Mouse (Mus musculus) lung, adult 2 months (tissue): ENCODE data around the gene Olfr66. TPM values are rescaled to one million over a fixed set of nuclear protein-coding genes. Genes with fewer than 3 reads are reported as not detected.

Source experiments
- DNase-seq: peaks from one replicate; pipeline ENCODE4 v3.0.0; 2022
- H3K4me1 ChIP-seq: fragments of 200-500 bp; 2 replicates; pipeline ENCODE4 v1.6.1; 2011; ENCODE audit warnings: low read length; ENCODE audit not compliant: control insufficient read depth, insufficient read depth
- H3K4me3 ChIP-seq: fragments of 200-500 bp; replicated peaks from 2 replicates; pipeline ENCODE3; 2011; ENCODE audit warnings: low read depth, mild to moderate bottlenecking, control low read depth, low read length; ENCODE audit errors: extremely low read depth
- CTCF ChIP-seq: fragments of 200-500 bp; IDR thresholded peaks from 2 replicates; pipeline ENCODE4 v1.5.1; 2011; ENCODE audit warnings: mild to moderate bottlenecking, low read length, control low read depth; ENCODE audit not compliant: insufficient read depth
- POLR2A ChIP-seq: fragments of 200-500 bp; IDR thresholded peaks from 2 replicates; pipeline ENCODE4 v1.6.1; 2011; ENCODE audit warnings: low read depth, mild to moderate bottlenecking, control low read depth, low read length, borderline replicate concordance; ENCODE audit errors: extremely low read depth
- WGBS: fragments of 180-500 bp; shearing (Covaris S2); methylation state at CpG from one replicate; pipeline ENCODE4 v1.1.7; 2018; 5-methylcytosine and 5-hydroxymethylcytosine counted together
- polyA plus RNA-seq: library from polyadenylated mRNA; depleted of rRNA; stranded (reverse); fragments of >200 nt; gene quantifications from 2 replicates; pipeline ENCODE4 v1.2.3, GENCODE M21; 2012; rRNA removed

Olfr66 gene
- polyA plus RNA-seq, result not detected in 2 replicates

- Histone ChIP-seq H3K4me3 (no peak within 1 kb of the TSS), H3K4me1 (no peaks in the 10 kb centered on the region)
- TF ChIP-seq CTCF (no peak), POLR2A (no peak)
- no peak for DNase-seq
These were observed at the start of gene Olfr66 for GRCm38 (mm10) chr7:103886152-103886551. Gene Olfr66, minus strand, starts transcription at chr7:103886252.

DNA sequence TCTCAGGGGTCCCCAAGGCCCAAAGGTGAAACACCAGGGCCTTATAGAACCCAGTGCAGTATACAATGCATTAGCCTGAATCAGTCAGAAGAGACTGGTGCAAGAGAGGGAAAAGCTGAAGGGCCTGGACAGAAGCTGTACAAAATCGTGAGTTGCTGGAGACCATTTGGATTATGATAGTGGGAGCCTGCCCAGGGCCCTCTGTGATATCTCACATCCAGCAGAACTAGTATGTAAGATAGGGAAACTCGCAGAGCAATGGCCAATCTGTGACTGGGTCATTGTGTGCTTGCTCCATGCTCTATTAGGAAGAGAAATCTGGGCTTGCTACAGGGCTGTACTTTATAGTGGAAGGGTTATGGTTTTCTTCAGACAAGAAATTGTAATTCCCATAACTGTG, 48.2 kb upstream of the Olfr66 start, which contains the start of gene Olfr632:
Olfr632 (plus strand) TSS at position 84 of the 400 bp plus-strand sequence.
- WGBS, result 55% methylated on average over 2 of the region's 2 CpGs
- Histone ChIP-seq H3K4me3 (no peak within 1 kb of the TSS), H3K4me1 (no peaks in the 10 kb centered on the region)
- TF ChIP-seq CTCF, result no peak
- TF ChIP-seq POLR2A, result no peak
- no peak for DNase-seq

- no peak for TF ChIP-seq POLR2A
- no peak for TF ChIP-seq CTCF
- no peak within 1 kb of the TSS for H3K4me3 ChIP-seq
- no peaks in the 10 kb centered on the region for H3K4me1 ChIP-seq
- no peak for DNase-seq
These were observed 42.5 kb upstream of the Olfr66 start, which contains the start of gene Olfr631 for GRCm38 (mm10) chr7:103928525-103928924. Gene Olfr631, plus strand, starts transcription at chr7:103928825.

GRCm38 (mm10) chr7:103915338-103915737, 29.3 kb upstream of the Olfr66 start:
- Histone ChIP-seq H3K4me3 (no peak overlapping the region), H3K4me1 (no peaks in the 10 kb centered on the region)
- no peak for TF ChIP-seq CTCF
- no peak for TF ChIP-seq POLR2A
- no peak for DNase-seq

- Histone ChIP-seq H3K4me1 (no peaks in the 10 kb centered on the region), H3K4me3 (no peak overlapping the region)
- TF ChIP-seq POLR2A (no peak), CTCF (no peak)
- 53% methylated on average over 8 of the region's 8 CpGs for WGBS
- DNase-seq, result no peak
These were observed 27.0 kb upstream of the Olfr66 start for GRCm38 (mm10) chr7:103912969-103913511.

DNA sequence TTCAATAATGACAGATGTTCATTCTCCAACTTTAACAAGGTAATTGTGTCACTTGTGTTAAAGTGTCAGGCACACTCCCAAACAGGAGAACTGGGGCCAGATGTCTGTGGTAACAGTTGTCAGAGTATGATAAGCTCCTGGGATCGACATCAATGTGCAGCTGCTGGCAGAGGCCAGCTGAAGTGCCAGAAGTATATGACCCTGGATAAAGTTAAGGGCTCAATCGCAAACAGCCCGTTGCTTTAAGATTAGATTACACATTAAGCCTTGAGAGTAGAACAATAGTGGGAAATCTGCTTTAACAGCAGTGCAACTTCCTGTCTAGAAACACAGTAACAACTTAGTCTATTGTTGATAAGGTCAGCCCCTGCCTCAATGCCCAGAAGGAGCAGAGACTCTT, 24.0 kb upstream of the Olfr66 start:
- TF ChIP-seq POLR2A (no peak), CTCF (no peak)
- no peak for DNase-seq
- H3K4me3 ChIP-seq, result no peak overlapping the region
- no peaks in the 10 kb centered on the region for H3K4me1 ChIP-seq
- whole genome bisulfite sequencing, result 2% methylated on average over 3 of the region's 3 CpGs

- H3K4me3 ChIP-seq, result no peak within 1 kb of the TSS
- no peak for DNase-seq
- no peak for TF ChIP-seq POLR2A
- H3K4me1 ChIP-seq, result no peaks in the 10 kb centered on the region
- WGBS, result 67% methylated on average over 2 of the region's 2 CpGs
These were observed 17.1 kb upstream of the Olfr66 start, which contains the start of gene Olfr65 for GRCm38 (mm10) chr7:103903187-103903586. Gene Olfr65, plus strand, starts transcription at chr7:103903487.

DNA sequence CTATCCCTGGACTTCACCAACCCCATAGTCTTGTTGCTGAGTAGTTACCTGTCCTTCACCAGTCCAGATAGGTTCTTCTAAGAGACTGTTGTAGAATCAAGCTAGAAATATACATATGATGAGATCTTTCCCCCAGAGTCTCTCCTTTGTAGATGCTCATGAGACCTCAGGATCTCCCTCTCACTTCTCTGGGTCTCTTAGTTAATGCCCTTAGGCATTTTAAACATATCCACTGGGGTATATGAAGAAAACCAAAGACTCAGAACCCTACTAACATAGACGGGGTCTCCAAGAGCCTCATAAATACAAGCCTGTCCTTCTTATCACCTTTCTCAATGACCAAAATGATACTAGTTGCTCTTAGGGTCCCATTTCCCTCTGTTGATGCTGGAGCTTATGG, 8.3 kb upstream of the Olfr66 start, which contains the start of gene Olfr64:
Olfr64 (minus strand) TSS at position 101 of the 400 bp plus-strand sequence.
- H3K4me1 ChIP-seq, result no peaks in the 10 kb centered on the region
- no peak within 1 kb of the TSS for H3K4me3 ChIP-seq
- no peak for TF ChIP-seq POLR2A
- TF ChIP-seq CTCF, result no peak
- no peak for DNase-seq
- 63% methylated on average over 1 of the region's 1 CpGs for WGBS

- TF ChIP-seq POLR2A (no peak), CTCF (no peak)
- no peaks in the 10 kb centered on the region for H3K4me1 ChIP-seq
- H3K4me3 ChIP-seq, result no peak overlapping the region
- DNase-seq, result no peak
- 63% methylated on average over 2 of the region's 2 CpGs for WGBS
These were observed 9.0 kb downstream of the Olfr66 start for GRCm38 (mm10) chr7:103877093-103877492.

GRCm38 (mm10) chr7:103874451-103874850, 11.6 kb downstream of the Olfr66 start:
- WGBS, result 36% methylated on average over 5 of the region's 5 CpGs
- no peak for DNase-seq

GRCm38 (mm10) chr7:103873064-103873463, 13.0 kb downstream of the Olfr66 start:
- no peak overlapping the region for H3K4me3 ChIP-seq
- no peak for DNase-seq
- 0% methylated on average over 1 of the region's 1 CpGs for WGBS

More at GRCm38 (mm10) chr7:103874451-103874850, 11.6 kb downstream of the Olfr66 start:
- no peaks in the 10 kb centered on the region for H3K4me1 ChIP-seq
- H3K4me3 ChIP-seq, result no peak overlapping the region
- TF ChIP-seq POLR2A, result no peak
- TF ChIP-seq CTCF, result no peak

More at GRCm38 (mm10) chr7:103873064-103873463, 13.0 kb downstream of the Olfr66 start:
- TF ChIP-seq POLR2A, result no peak
- TF ChIP-seq CTCF, result no peak
- no peaks in the 10 kb centered on the region for H3K4me1 ChIP-seq
